Mouse (Mus musculus) kidney, adult 18-20 months (tissue): ENCODE results near the gene Gm36210.
A peak's percentile ranks its signal among the peaks of the same experiment; 100 is the strongest.

Experiments
- DNase-seq: peaks from one replicate; pipeline ENCODE4 v3.0.0; 2021

Gene Gm36210

GRCm38 (mm10) chr7:4922931-4923565 lies 16.7 kb upstream of the Gm36210 start:
- DNase-seq: peak; percentile 35

GRCm38 (mm10) chr7:4922508-4922907 lies 16.2 kb upstream of the Gm36210 start:
- DNase-seq: peak; percentile 72

- no peak for DNase-seq
Measured at GRCm38 (mm10) chr7:4921824-4922482, 15.6 kb upstream of the Gm36210 start, which contains the start of gene Nat14. Gene Nat14 (plus strand): TSS chr7:4922028.

- no peak for DNase-seq
Measured at GRCm38 (mm10) chr7:4920976-4921823, 14.9 kb upstream of the Gm36210 start.

- no peak for DNase-seq
Measured at GRCm38 (mm10) chr7:4920496-4920895, 14.2 kb upstream of the Gm36210 start.

- DNase-seq: no peak
Measured at GRCm38 (mm10) chr7:4919971-4920370, 13.7 kb upstream of the Gm36210 start.

GRCm38 (mm10) chr7:4919096-4919495 lies 12.8 kb upstream of the Gm36210 start:
- no peak for DNase-seq

GRCm38 (mm10) chr7:4918681-4919080 lies 12.4 kb upstream of the Gm36210 start:
- DNase-seq: no peak

- no peak for DNase-seq
Measured at GRCm38 (mm10) chr7:4917494-4917893, 11.2 kb upstream of the Gm36210 start.

GRCm38 (mm10) chr7:4915669-4916416 lies 9.5 kb upstream of the Gm36210 start:
- peak; percentile 35 for DNase-seq

GRCm38 (mm10) chr7:4915007-4915665 lies 8.8 kb upstream of the Gm36210 start, which contains the start of gene Zfp628:
Gene Zfp628 (plus strand): TSS chr7:4915217.
- DNase-seq: peak; percentile 98

- no peak for DNase-seq
Measured at GRCm38 (mm10) chr7:4912248-4912647, 5.9 kb upstream of the Gm36210 start.

- DNase-seq: peak; percentile 66
Measured at GRCm38 (mm10) chr7:4911561-4911960, 5.2 kb upstream of the Gm36210 start.

- DNase-seq: no peak
Measured at GRCm38 (mm10) chr7:4902404-4902803, 3.9 kb downstream of the Gm36210 start.

GRCm38 (mm10) chr7:4901171-4901570 lies 5.1 kb downstream of the Gm36210 start:
- no peak for DNase-seq

- DNase-seq: no peak
Measured at GRCm38 (mm10) chr7:4900523-4900851, 5.8 kb downstream of the Gm36210 start.

GRCm38 (mm10) chr7:4899649-4900522 lies 6.4 kb downstream of the Gm36210 start:
- DNase-seq: no peak

GRCm38 (mm10) chr7:4898851-4899648 lies 7.3 kb downstream of the Gm36210 start:
- DNase-seq: no peak

GRCm38 (mm10) chr7:4895186-4895585 lies 11.1 kb downstream of the Gm36210 start:
- DNase-seq: no peak

GRCm38 (mm10) chr7:4886680-4887079 lies 19.6 kb downstream of the Gm36210 start:
- no peak for DNase-seq
